Mouse (Mus musculus) embryonic facial prominence, embryonic 13.5 days (tissue): ENCODE measurements around the gene Ankrd55. TPM values are rescaled to one million over a fixed set of nuclear protein-coding genes. Genes with fewer than 3 reads are reported as not detected.

Source experiments
- ATAC-seq: fragments of 200-750 bp; cut with Nextera tagmentation; 2 replicates; pipeline ENCODE4 v1.8.0; 2017; ENCODE audit warnings: low read depth; ENCODE audit not compliant: insufficient number of reproducible peaks, insufficient read depth, low FRiP score, low TSS enrichment
- H3K27ac ChIP-seq: fragments of 300-500 bp; sonication (generic); 2 replicates; pipeline ENCODE4 v1.5.1; 2015; ENCODE audit warnings: moderate library complexity, mild to moderate bottlenecking, inconsistent platforms
- H3K27me3 ChIP-seq: fragments of 300-500 bp; sonication (generic); 2 replicates; pipeline ENCODE4 v1.6.1; 2015; ENCODE audit warnings: mild to moderate bottlenecking, inconsistent platforms
- H3K36me3 ChIP-seq: fragments of 300-500 bp; sonication (generic); 2 replicates; pipeline ENCODE4 v1.6.1; 2015; ENCODE audit warnings: mild to moderate bottlenecking, inconsistent platforms
- H3K4me1 ChIP-seq: fragments of 300-500 bp; sonication (generic); 2 replicates; pipeline ENCODE4 v1.6.1; 2015; ENCODE audit warnings: inconsistent platforms
- H3K4me2 ChIP-seq: fragments of 300-500 bp; sonication (generic); 2 replicates; pipeline ENCODE4 v1.6.1; 2015; ENCODE audit warnings: moderate library complexity, mild to moderate bottlenecking, inconsistent platforms
- H3K4me3 ChIP-seq: fragments of 300-500 bp; sonication (generic); 2 replicates; pipeline ENCODE4 v1.5.1; 2015; ENCODE audit warnings: mild to moderate bottlenecking, inconsistent platforms
- H3K9ac ChIP-seq: fragments of 300-500 bp; sonication (generic); 2 replicates; pipeline ENCODE4 v1.6.1; 2015; ENCODE audit warnings: mild to moderate bottlenecking, inconsistent platforms
- H3K9me3 ChIP-seq: fragments of 300-500 bp; sonication (generic); 2 replicates; pipeline ENCODE4 v1.6.1; 2016; ENCODE audit warnings: inconsistent platforms
- WGBS: fragments of 180-500 bp; shearing (Covaris S2); methylation state at CpG from one replicate; pipeline ENCODE4 v1.1.7; 2015; ENCODE audit warnings: mixed read lengths; 5-methylcytosine and 5-hydroxymethylcytosine counted together
- polyA plus RNA-seq: library from polyadenylated mRNA; unstranded; fragments of >200 nt; fragmentation: Nextera tagmentation; extraction: Ambion mirVana; gene quantifications from 2 replicates; pipeline ENCODE4 v1.2.1, GENCODE M21; 2015

The Ankrd55 gene
- polyA plus RNA-seq, 1 experiment from 2014 or later: 1.1 TPM

DNA sequence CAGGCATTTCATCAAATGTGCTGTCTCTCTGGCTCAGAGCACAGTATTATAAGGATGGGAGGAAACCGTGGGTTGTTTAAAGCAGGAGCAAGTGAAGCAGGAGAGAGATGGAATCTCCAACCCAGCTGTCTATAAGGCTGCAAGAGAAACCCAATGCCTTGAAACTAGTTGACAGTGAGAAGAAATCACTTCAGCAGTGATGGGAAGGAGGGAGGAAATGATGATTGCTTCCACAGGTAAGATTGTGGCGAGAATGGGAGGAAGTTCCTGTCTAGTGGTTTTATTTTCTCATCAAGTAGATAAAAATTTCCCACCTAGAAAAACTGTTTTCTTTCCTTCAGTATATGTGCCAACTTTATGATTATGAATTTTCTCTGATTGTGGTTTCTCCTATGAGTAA, 118.4 kb downstream of the Ankrd55 start:
- Histone ChIP-seq H3K36me3 (no peaks in the 10 kb centered on the region), H3K27me3 (no peaks in the 10 kb centered on the region), H3K9ac (no peak overlapping the region), H3K27ac (no peak overlapping the region), H3K9me3 (no peaks in the 10 kb centered on the region), H3K4me3 (no peak overlapping the region), H3K4me2 (no peak overlapping the region), H3K4me1 (no peaks in the 10 kb centered on the region)
- ATAC-seq: no peak
- 74% methylated on average over 2 of the region's 2 CpGs for WGBS

DNA sequence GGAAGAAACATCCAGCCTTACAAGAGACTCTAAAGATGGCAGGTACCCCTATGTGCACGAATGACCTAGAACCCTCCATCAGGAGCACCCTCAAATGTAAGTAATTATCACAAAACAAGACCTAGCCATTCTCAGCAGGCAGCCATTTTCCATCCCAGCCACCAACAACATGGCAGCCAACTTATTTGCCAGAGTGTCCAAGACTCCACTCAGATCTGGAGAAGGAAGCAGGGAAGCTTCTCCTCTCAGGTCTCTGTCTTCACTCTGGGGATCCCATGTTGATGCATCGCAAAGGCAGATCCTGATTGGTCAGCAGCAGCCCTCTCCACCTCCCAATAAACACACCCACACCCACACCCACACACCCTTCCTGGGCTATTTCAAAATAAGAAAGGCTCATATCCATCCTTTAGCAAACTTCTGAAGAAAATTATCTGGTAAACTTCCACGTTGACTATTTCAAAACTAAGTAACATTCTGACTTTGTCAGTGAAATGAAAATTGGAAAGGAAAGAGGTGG, 119.0 kb downstream of the Ankrd55 start:
- H3K4me3 ChIP-seq: no peak overlapping the region
- no peak overlapping the region for H3K4me2 ChIP-seq
- no peaks in the 10 kb centered on the region for H3K27me3 ChIP-seq
- 89% methylated on average over 3 of the region's 3 CpGs for WGBS
- no peak overlapping the region for H3K27ac ChIP-seq
- H3K9ac ChIP-seq: no peak overlapping the region
- no peaks in the 10 kb centered on the region for H3K4me1 ChIP-seq
- ATAC-seq: no peak
- H3K36me3 ChIP-seq: no peaks in the 10 kb centered on the region
- H3K9me3 ChIP-seq: no peaks in the 10 kb centered on the region

DNA sequence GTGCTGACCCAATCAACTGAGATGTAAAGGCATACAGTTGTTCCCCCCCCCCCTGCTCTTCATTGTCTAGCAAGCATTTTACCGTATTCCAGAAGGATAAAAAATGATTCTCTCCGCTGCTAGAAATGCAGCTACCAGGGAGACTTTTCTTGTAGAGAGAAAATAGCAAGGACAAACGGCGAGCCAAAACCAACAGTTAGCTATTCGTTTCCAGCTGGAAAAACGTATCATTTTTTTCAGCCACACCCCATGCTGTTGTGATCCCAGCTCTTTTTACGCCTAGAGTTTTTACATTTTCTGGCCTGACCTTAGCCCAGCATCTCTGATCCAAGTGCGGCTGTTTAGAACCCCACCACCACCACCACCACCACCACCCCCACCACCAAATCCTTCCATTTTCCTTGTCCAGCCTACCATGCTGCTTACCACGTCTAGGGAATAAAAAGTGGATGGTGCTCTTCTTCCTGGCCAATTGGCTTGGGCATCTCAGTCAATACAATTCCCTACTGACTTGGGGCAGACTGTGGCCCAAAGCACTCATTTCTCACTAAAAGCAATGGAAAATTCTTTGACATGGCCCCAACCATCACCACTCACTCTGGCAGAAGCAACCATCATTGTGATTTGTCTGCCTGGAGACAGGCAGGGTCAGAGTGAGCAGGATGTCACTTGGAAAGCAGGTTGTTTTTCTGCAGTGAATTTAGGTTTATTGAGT, 119.7 kb downstream of the Ankrd55 start:
- WGBS: 74% methylated on average over 9 of the region's 9 CpGs

DNA sequence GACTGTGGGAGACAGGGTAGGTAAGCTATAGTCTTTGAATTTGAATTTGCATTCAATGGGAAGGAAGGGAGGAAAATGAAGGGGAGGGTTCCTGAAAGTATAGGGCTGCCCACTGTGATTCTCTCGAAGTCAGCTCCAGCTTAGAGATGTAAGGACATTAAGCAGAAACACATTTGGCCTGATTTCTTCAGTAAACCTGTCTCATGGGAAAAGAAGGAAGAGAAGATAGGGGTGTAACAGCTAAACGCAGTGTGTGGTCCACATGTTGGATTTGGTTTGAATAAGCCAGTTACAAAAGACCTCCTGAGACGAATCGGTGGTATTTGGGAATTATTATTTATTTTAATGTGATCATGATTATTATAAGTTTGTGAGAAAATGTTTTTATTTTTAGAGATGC, 120.5 kb downstream of the Ankrd55 start:
- Histone ChIP-seq H3K9ac (no peak overlapping the region), H3K27me3 (no peaks in the 10 kb centered on the region), H3K4me2 (no peak overlapping the region), H3K4me1 (no peaks in the 10 kb centered on the region), H3K27ac (peak overlapping the region; percentile 55; the same call in 1 of the 2 replicates), H3K9me3 (no peaks in the 10 kb centered on the region), H3K36me3 (no peaks in the 10 kb centered on the region), H3K4me3 (no peak overlapping the region)
- WGBS: 48% methylated on average over 4 of the region's 4 CpGs
- ATAC-seq: no peak

More for the DNA sequence above, 119.7 kb downstream of the Ankrd55 start:
- Histone ChIP-seq H3K9me3 (no peaks in the 10 kb centered on the region), H3K27me3 (no peaks in the 10 kb centered on the region), H3K36me3 (no peaks in the 10 kb centered on the region), H3K9ac (no peak overlapping the region), H3K4me1 (no peaks in the 10 kb centered on the region), H3K27ac (peak overlapping the region; percentile 55; the same call in 1 of the 2 replicates), H3K4me3 (no peak overlapping the region), H3K4me2 (no peak overlapping the region)
- no peak for ATAC-seq

DNA sequence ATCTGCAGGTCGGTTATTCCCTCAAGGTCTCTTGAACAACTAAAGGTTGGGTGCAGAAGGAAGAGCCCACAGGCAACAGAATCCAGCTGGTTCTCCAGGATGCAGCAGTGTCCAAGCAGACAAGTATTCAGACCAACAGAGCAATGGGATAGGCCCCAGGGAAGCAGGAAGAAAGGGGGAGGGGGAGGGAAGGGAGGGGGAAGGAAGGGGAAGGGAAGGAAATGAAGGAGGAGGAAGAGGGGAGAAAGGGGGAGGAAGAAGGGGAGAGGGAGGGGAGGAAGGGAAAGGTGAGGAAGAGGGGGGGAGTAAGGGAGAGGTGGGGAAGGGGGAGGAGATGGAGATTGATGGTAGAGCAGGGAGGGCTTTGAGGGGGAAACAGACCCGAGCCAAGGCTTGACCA, 121.1 kb downstream of the Ankrd55 start:
- 69% methylated on average over 2 of the region's 2 CpGs for WGBS
- ATAC-seq: no peak

DNA sequence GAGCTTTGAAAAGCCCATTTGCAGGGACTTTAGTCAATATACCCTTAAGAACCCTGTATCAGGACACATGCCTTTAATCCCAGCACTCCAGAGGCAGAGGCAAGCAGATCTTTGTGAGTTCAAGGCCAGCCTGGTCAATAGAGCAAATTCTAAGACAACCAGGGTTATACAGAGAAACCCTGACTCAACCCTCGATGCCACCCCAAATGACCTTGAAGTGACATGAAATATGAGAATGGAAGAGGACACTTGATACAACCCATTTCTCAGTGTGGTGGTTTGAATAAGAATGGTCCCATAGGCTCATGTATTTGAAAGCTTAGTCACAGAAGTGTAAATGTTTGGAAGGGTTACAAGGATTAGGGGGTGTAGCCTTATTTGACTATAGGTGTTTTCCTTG, 121.6 kb downstream of the Ankrd55 start:
- no peak overlapping the region for H3K27ac ChIP-seq
- no peak overlapping the region for H3K4me2 ChIP-seq
- no peak for ATAC-seq
- H3K36me3 ChIP-seq: no peaks in the 10 kb centered on the region
- WGBS: 50% methylated on average over 1 of the region's 1 CpGs
- H3K27me3 ChIP-seq: no peaks in the 10 kb centered on the region
- H3K9me3 ChIP-seq: no peaks in the 10 kb centered on the region
- H3K4me3 ChIP-seq: no peak overlapping the region
- H3K9ac ChIP-seq: no peak overlapping the region
- H3K4me1 ChIP-seq: no peaks in the 10 kb centered on the region

More for the DNA sequence above, 121.1 kb downstream of the Ankrd55 start:
- Histone ChIP-seq H3K36me3 (no peaks in the 10 kb centered on the region), H3K4me3 (no peak overlapping the region), H3K9me3 (no peaks in the 10 kb centered on the region), H3K27ac (no peak overlapping the region), H3K9ac (no peak overlapping the region), H3K4me1 (no peaks in the 10 kb centered on the region), H3K27me3 (no peaks in the 10 kb centered on the region), H3K4me2 (no peak overlapping the region)

DNA sequence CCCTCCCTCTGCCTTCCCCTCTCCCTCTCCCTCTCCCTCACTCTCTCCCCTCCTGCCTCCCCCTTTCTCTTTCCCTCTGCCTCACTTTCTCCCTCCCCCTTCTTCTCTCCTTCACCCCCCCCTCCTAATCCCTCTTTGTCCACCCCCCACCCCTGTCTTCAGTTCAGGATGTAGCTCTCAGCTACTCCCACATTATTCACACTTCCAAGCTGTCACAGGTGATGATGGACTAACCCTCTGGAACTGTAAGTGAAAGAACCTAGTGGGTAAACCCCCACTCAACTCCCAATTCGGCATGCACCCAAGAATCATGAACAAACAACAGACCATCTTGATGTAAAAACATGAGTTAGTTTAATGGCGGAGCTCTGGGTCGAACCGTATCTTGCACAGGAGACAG, 122.2 kb downstream of the Ankrd55 start:
- H3K9me3 ChIP-seq: no peaks in the 10 kb centered on the region
- no peak overlapping the region for H3K4me3 ChIP-seq
- H3K9ac ChIP-seq: no peak overlapping the region
- no peak overlapping the region for H3K4me2 ChIP-seq
- H3K27me3 ChIP-seq: no peaks in the 10 kb centered on the region
- ATAC-seq: no peak
- 91% methylated on average over 4 of the region's 4 CpGs for WGBS
- H3K4me1 ChIP-seq: no peaks in the 10 kb centered on the region
- H3K36me3 ChIP-seq: no peaks in the 10 kb centered on the region
- H3K27ac ChIP-seq: no peak overlapping the region

DNA sequence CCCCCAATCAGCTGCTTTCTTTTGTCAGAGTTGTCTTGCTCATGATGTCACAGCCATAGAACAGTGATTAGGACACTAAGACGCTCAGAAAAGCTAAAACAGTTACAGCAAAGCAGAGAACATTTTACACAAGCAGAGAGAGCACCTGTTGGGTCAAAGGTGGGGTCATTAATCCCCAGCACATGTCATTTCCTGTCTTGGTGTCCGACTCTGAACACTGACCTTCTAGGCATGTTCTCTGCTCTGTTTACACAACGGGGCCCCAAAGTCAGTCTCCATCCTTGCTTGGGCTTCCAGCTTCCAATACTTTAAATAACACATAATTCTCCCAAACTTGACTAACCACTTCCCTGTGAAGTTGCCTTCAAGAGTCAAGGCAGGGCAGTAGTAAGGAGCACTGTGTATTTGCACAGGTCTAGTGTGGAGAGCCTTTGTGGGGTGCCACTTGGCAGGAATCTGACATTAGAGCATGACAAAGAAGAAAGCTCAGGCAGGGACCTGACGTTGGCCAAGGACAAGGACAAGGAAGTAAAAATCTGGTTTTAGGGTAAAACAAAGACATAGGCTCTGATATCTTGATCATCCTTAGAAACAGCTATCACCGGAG, 123.1 kb downstream of the Ankrd55 start:
- WGBS: 65% methylated on average over 5 of the region's 5 CpGs
- Histone ChIP-seq H3K27me3 (no peaks in the 10 kb centered on the region), H3K4me2 (no peak overlapping the region), H3K4me1 (peaks cover 5% of the 10 kb centered on the region), H3K9ac (no peak overlapping the region), H3K4me3 (no peak overlapping the region), H3K27ac (no peak overlapping the region), H3K36me3 (no peaks in the 10 kb centered on the region), H3K9me3 (no peaks in the 10 kb centered on the region)
- ATAC-seq: no peak

DNA sequence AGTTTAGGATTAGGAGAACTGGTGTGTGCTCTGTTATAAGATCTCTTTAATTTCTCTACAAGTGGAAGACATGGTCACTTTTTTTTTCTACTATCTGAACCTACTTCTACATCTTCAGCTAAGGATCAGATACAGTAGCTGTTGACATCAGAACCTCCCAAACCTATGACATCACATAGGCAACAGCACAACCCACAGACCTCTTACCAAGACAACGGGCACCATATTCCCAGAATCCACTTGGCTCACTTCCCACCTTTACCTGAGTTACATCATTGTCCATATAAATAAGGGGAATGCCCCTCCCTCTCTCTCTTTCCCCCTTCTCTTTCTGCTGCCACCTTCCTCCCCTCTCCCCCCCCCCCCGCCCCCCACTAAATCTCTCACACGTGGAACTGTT, 124.0 kb downstream of the Ankrd55 start:
- H3K9me3 ChIP-seq: no peaks in the 10 kb centered on the region
- no peak overlapping the region for H3K9ac ChIP-seq
- H3K4me2 ChIP-seq: no peak overlapping the region
- H3K4me3 ChIP-seq: no peak overlapping the region
- WGBS: 80% methylated on average over 3 of the region's 3 CpGs
- no peaks in the 10 kb centered on the region for H3K36me3 ChIP-seq
- no peak overlapping the region for H3K27ac ChIP-seq
- no peak for ATAC-seq
- H3K27me3 ChIP-seq: no peaks in the 10 kb centered on the region
- H3K4me1 ChIP-seq: peaks cover 14% of the 10 kb centered on the region

DNA sequence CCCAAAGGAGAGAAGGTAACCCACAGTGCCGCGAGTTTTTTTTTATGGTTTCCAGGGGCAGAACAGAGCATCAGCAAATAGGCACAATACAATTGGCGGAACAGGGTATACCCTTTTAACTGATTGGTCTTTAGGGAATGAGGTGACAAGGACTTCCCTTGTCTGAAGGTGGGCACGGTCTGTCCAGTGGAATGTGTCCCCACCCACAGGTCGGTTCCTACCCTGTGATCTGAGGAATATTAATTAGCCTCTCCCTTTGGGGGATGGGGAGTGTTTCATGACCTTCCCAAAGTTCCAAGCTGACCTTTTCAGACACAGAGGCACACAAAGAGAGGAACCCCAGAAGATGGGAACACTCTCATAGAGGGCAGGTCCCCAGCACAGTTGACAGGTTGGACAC, 124.6 kb downstream of the Ankrd55 start:
- Histone ChIP-seq H3K9me3 (no peaks in the 10 kb centered on the region), H3K4me2 (no peak overlapping the region), H3K4me3 (no peak overlapping the region), H3K36me3 (no peaks in the 10 kb centered on the region), H3K27ac (no peak overlapping the region), H3K27me3 (no peaks in the 10 kb centered on the region), H3K4me1 (peaks cover 15% of the 10 kb centered on the region), H3K9ac (no peak overlapping the region)
- WGBS: 78% methylated on average over 5 of the region's 5 CpGs
- ATAC-seq: no peak

DNA sequence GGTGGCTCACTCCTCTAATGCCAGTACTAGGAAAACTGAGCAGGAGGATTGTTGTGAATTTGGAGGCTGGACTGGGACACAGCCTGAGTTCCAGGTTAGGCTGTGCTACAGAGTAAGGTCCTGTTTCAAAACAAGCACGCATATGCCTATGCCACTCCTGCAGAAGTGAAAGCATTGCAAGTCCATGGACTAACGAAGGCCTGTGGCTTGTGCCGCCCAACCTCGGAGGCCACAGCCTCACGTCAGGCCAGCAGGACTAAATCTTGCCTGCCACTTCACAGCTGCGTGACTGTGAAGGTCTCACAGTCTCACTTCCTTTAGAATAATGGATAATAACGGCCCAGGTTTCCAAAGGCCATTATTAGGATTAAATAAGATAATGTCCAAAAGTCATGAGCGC, 125.4 kb downstream of the Ankrd55 start:
- H3K4me2 ChIP-seq: no peak overlapping the region
- peaks cover 15% of the 10 kb centered on the region for H3K4me1 ChIP-seq
- no peaks in the 10 kb centered on the region for H3K36me3 ChIP-seq
- no peaks in the 10 kb centered on the region for H3K9me3 ChIP-seq
- H3K27ac ChIP-seq: no peak overlapping the region
- no peak overlapping the region for H3K4me3 ChIP-seq
- H3K9ac ChIP-seq: no peak overlapping the region
- no peak for ATAC-seq
- 85% methylated on average over 8 of the region's 8 CpGs for WGBS
- no peaks in the 10 kb centered on the region for H3K27me3 ChIP-seq

DNA sequence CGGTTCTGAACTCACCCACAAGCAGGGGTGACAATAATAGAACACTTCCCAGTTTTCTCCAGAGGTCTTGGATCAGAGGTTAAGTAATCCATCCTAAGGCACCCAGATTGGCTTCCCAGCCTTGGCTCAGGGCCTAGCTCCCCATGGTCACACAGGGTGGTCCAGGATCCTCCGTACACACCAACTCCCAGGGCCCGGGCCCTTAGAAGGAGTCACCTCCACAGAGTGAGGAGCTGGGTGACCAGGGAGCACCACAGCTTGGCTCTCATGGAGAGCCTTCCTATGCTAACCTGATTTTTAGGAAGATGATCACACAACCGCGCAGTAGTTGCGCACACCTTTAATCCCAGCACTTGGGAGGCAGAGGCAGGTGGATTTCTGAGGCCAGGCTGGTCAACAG, 127.6 kb downstream of the Ankrd55 start:
- H3K9ac ChIP-seq: no peak overlapping the region
- H3K4me2 ChIP-seq: no peak overlapping the region
- H3K4me3 ChIP-seq: no peak overlapping the region
- H3K4me1 ChIP-seq: peaks cover 15% of the 10 kb centered on the region
- 79% methylated on average over 6 of the region's 6 CpGs for WGBS
- no peak for ATAC-seq
- H3K36me3 ChIP-seq: no peaks in the 10 kb centered on the region
- H3K9me3 ChIP-seq: no peaks in the 10 kb centered on the region
- no peaks in the 10 kb centered on the region for H3K27me3 ChIP-seq
- peak overlapping the region; percentile 73 for H3K27ac ChIP-seq
